Mouse (Mus musculus) T-helper 17 cell (primary cell): ENCODE data around the gene Cyct.

Source experiments
- in situ Hi-C, 2 experiments: fragments of 300-600 bp; cut with MboI, MseI; formaldehyde crosslinking; loops; 1 replicate in 1 of 2; 2 replicates in 1 of 2; pipeline ENCODE4 v1.15.1; 2025; ENCODE audit warnings: high pct_unique_total_duplicates in 2 of 2

The Cyct gene

DNA sequence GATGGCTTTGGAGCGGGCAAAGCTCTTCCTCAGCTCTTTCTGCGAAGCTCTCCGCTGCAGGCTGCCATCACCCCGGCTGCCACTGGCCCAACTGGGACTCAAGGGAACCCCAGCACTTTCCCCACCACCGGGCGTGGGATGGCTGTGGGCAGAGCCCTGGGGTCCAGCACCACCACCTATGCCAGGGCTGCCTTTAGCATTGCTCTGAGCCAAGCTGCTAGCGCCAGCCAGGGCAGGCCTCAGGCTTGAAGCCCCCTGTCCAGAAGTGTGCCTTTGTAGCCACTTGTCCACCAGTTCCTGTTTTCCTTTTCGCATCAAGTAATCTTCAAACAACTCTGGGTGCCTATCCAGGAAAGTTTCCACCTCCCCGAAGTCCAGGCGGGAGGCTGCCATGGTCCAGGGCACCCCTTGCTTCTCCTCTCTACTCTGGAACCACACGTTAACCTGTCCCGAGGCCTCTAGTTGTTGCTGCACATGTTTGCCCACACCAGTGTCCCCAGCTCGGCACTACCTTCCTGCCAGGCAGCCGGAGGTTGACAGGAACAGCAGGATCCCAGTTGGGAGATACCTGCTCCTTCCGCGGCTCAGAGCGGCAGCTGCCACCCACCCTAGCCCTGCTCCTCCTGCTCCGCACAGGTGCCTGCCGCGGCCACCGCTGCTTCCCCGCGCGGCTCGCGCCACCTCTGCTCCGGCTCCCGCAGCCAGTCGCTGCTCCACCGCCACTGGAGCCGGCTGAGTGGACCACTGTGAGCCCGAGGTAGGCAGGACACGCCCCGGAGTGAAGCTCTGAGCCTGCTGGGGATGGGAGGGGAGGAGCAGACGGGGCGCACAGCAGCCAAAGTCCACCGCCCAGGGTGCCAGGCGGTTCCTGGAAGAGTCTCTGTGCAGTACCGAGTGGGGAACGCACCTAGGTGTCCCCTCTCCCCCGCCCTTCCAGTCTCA lies 21.8 kb downstream of the Cyct start, which contains the start of gene Pde11a:
Pde11a (minus strand) TSS at position 560 of the 942 bp plus-strand sequence.
- in situ Hi-C loops, result loop anchor here (5.0 to 10.0 kb wide), 2 partner anchors 64 to 211 kb away; no protein-coding TSS in a partner anchor

DNA sequence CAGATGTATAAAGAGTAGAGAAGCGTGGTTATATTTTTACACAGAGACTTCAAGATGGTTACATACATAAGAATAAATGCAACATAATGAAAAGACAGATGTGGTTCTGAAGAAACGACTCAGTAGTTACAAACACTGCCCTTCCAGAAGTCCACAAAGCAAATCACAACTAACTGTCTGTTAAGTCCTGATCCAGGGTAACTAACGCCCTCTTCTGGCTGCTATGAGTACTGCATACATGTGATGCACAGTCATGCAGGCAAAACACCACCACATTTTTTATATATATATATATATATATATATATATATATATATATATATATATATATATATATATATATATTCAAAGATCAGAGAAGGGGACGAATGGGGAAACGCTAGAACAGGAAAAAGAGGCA lies 25.7 kb downstream of the Cyct start:
- in situ Hi-C loops, result loop anchor here in 1 of 2 experiments (10.0 kb wide), 1 partner anchor 60 kb away; no protein-coding TSS in a partner anchor

- in situ Hi-C loops, result loop anchor here in 1 of 2 experiments (10.0 kb wide), 1 partner anchor 57 kb away; no protein-coding TSS in a partner anchor
Observed at GRCm38 (mm10) chr2:76332161-76332805, 28.0 kb downstream of the Cyct start.

DNA sequence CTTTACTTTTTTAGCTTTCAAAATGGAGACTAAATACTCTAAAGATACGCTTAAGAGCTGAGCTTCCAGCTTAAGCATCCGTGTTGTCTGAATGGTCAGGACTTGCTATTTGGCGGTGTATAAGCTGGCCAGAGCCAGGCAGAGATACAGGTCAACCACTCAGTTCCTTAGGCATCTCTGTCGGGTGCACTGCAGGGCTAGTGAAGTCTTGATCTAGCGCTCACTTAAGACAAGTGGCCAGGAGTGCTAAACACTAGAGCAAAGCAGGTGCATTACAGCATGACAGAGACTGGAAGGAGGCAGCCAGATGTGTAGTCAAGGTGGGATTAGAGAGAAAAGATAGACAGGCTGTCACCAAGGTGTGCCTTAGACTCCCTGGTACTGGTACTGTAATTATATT lies 30.2 kb downstream of the Cyct start:
- in situ Hi-C loops, result loop anchor here in 1 of 2 experiments (10.0 kb wide), 1 partner anchor 55 kb away; no protein-coding TSS in a partner anchor

DNA sequence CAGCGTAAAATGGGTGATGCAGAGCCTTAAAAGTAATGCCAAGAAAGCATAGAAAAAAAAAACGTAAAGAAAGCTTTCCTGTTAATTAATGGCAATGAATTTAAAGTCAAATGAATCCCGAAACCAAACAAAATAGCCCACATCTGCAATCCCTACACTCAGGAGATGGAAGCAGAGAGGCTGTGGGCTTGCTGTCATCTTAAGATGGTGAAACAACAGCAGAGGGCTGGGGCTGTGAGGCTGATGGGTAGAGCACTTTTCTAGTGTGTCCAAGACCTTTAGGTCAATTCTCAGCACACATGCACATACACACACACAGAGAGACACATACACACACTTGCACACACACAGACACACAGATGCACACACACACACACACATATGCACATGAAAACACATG lies 34.1 kb downstream of the Cyct start:
- in situ Hi-C loops, result no loop called here

- in situ Hi-C loops, result no loop called here
Observed at GRCm38 (mm10) chr2:76324463-76324862, 35.8 kb downstream of the Cyct start.

DNA sequence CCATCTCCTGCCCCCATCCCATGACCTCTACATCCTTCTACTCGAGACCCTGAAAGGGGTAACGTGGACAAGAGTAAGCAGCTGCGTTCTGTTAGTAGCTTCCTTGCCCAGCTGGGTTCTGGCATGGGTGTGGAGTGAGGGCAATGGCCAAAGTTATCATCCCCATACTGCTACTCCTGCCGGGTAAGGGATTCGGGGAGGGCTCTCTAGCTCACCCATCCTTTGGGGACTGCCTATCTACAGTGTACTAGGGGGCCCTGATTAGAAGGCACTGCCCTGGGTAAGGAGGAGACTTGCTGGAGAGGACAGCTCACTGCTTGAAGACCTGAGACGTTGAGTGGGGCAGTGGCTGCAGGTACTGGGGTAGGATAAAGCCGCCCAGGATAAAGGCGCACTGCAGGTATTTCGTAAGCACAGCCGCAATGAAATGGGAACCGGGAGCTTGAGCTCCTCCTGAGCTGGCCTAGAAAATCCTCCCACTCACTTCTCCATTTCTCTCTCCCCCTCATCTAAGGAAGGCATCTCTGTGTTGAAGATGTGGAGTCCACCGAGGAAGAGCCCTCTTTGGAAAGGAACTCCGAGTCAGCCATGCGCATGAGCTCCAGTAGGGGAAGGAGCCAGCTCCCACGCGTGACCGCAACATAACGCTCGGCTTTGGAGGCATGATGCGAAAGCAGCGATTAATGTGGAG lies 36.9 kb downstream of the Cyct start:
- in situ Hi-C loops, result no loop called here

DNA sequence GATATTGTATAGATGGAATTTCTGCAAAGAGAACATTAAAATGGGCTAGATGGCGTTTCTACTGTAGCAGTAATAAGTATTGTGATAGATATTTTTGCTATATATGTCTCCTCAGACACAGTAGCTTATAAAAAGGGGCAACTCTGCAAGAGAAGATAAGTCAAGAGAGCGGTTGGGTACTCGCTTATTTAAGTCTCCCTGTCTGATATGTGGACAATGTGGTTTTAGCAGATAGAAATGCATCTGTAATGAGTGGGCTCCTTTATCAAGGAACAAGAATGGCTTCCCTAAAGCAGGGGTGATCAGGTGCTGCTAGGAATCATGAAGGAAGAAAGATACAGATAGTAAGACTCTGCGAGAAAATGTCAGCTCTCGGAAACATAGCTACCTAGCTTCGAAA lies 39.9 kb downstream of the Cyct start:
- in situ Hi-C loops, result no loop called here

DNA sequence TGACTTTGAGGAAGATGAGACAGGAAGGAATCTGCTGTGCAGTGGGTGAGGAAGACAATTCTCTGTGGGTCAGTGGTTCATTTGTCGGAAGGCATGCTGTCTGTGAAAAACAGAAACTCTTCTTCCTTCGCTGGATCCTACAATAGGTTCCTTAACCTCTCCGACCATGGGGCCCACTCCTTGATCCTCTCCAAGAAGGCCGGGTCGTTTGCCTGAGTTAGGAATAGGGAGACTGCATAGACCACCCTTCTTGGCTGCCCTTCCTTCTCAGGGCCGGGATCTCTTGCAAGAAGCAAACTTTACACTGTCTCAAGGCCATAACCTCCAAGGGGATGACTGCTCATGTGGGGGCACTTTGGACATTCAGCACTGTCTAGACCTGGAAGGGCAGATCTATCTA lies 41.0 kb downstream of the Cyct start:
- in situ Hi-C loops, result no loop called here
